10 mouse cellular contexts compared by ENCODE assay signal in genomic region chr1:151177937-151178271, GRCm38 (mm10). TPM values are rescaled to one million over a fixed set of nuclear protein-coding genes. Genes with fewer than 3 reads are reported as not detected.
DNase-seq lines count a peak whose midpoint lies in the region; ATAC-seq and TF ChIP-seq lines count a peak whose summit lies in the region.
"Had no signal": no experiment of that assay in that cellular context is flagged by ENCODE, and none has a peak within 500 bp of the region (broad histone marks: within the 10 kb centered on the region; RNA-seq: fewer than 3 reads in every experiment).

No protein-coding gene starts in this region.

- no peak for TF ChIP-seq POLR2A in heart, adult 2 months (IDR thresholded peaks at IDR 0.05; ENCODE audit: insufficient read depth, low read depth, low read length)

- H3K27ac ChIP-seq in heart, adult 2 months: peak overlapping the region; percentile 64
- no peak overlapping the region for H3K27ac ChIP-seq in forebrain, embryonic 14.5 days (ENCODE audit: low read depth, low read length)
- H3K27ac ChIP-seq in liver, embryonic 14.5 days: peak overlapping the region; percentile 31

- 0 out of 2 replicates have a peak overlapping the region, but pooled peaks have one; percentile 19 for H3K9ac ChIP-seq in heart, adult 2 months (ENCODE audit: low read depth, low read length)
- H3K9ac ChIP-seq in forebrain, embryonic 14.5 days (ENCODE audit: low read length): no peak overlapping the region
- peak overlapping the region; percentile 53 for H3K9ac ChIP-seq in liver, embryonic 14.5 days (replicated peaks)

- H3K9me3 ChIP-seq in forebrain, embryonic 14.5 days (replicated peaks; ENCODE audit: control insufficient read depth, low read length): no peaks in the 10 kb centered on the region
- no peaks in the 10 kb centered on the region for H3K9me3 ChIP-seq in liver, embryonic 14.5 days (ENCODE audit: control insufficient read depth, low read length)

- H3K79me2 ChIP-seq in heart, adult 2 months (replicated peaks; ENCODE audit: control insufficient read depth, insufficient read depth, low read length): no peaks in the 10 kb centered on the region

- TF ChIP-seq EP300 in heart, adult 2 months (IDR thresholded peaks at IDR 0.05; ENCODE audit: insufficient read depth, low read depth, low read length): no peak
- TF ChIP-seq EP300 in liver, embryonic 14.5 days (IDR thresholded peaks at IDR 0.05; ENCODE audit: low read depth): no peak

- H3K4me3 ChIP-seq in heart, adult 2 months: no peak overlapping the region
- peak overlapping the region; percentile 8; the same call in 1 of the 2 replicates for H3K4me3 ChIP-seq in forebrain, embryonic 14.5 days (ENCODE audit: low read depth, low read length)
- peak overlapping the region; percentile 39 to 69 for H3K4me3 ChIP-seq in liver, embryonic 14.5 days (ENCODE audit: insufficient read depth in 1 of 2, low read depth in 2 of 2, low read length in 2 of 2)

- no peaks in the 10 kb centered on the region for H3K27me3 ChIP-seq in heart, adult 2 months (ENCODE audit: control insufficient read depth, insufficient read depth, low read length)
- H3K27me3 ChIP-seq in forebrain, embryonic 14.5 days (replicated peaks; ENCODE audit: control insufficient read depth, insufficient read depth, low read length): no peaks in the 10 kb centered on the region
- H3K27me3 ChIP-seq in liver, embryonic 14.5 days (ENCODE audit: control insufficient read depth, insufficient read depth, low read length): no peaks in the 10 kb centered on the region

- no peak for DNase-seq in heart, adult 2 months
- DNase-seq in heart, postnatal 14 days: no peak
- DNase-seq in CD4-positive helper T cell, adult 2 months (ENCODE audit: low read depth, low spot score): peak; percentile 83
- no peak for DNase-seq in forebrain, embryonic 14.5 days (ENCODE audit: low spot score)
- no peak for DNase-seq in liver, embryonic 14.5 days (ENCODE audit: low read depth in 3 of 3, low spot score in 3 of 3)
- DNase-seq in left cerebral cortex, adult 18-20 months (ENCODE audit: low spot score in 2 of 2): no peak
- DNase-seq in cerebellum, postnatal 4 days (ENCODE audit: low spot score in 2 of 2): no peak
- DNase-seq in urinary bladder, postnatal 25 days (ENCODE audit: low spot score): no peak

- intact Hi-C loops in heart, adult 2 months (cut with DNase I): no loop called here
- intact Hi-C loops in heart, postnatal 14 days (cut with DNase I): no loop called here

- H3K4me1 ChIP-seq in heart, adult 2 months (ENCODE audit: control insufficient read depth, insufficient read depth, low read length): no peaks in the 10 kb centered on the region
- H3K4me1 ChIP-seq in forebrain, embryonic 14.5 days (ENCODE audit: control insufficient read depth, insufficient read depth, low read length): peaks cover 4% of the 10 kb centered on the region
- peaks cover 37 to 44% of the 10 kb centered on the region in 2 experiments for H3K4me1 ChIP-seq in liver, embryonic 14.5 days (replicated peaks; ENCODE audit: control insufficient read depth in 2 of 2, insufficient read depth in 2 of 2, low read length in 1 of 2)

- peak overlapping the region; percentile 33 for H3K4me2 ChIP-seq in forebrain, embryonic 14.5 days (ENCODE audit: low read length)
- H3K4me2 ChIP-seq in liver, embryonic 14.5 days (ENCODE audit: low read depth): peak overlapping the region; percentile 73

- WGBS in heart, adult 2 months: 43% methylated on average over 4 of the region's 4 CpGs
- 13% methylated on average over 4 of the region's 4 CpGs for WGBS in forebrain, embryonic 14.5 days
- 15% methylated on average over 4 of the region's 4 CpGs for WGBS in liver, embryonic 14.5 days (ENCODE audit: insufficient replicate concordance)

- no peaks in the 10 kb centered on the region for H3K36me3 ChIP-seq in heart, adult 2 months (ENCODE audit: control insufficient read depth, insufficient read depth, low read length)
- H3K36me3 ChIP-seq in forebrain, embryonic 14.5 days (ENCODE audit: control insufficient read depth, insufficient read depth, low read length): no peaks in the 10 kb centered on the region
- no peaks in the 10 kb centered on the region for H3K36me3 ChIP-seq in liver, embryonic 14.5 days (replicated peaks; ENCODE audit: control insufficient read depth, insufficient read depth, low read depth)

- ATAC-seq in forebrain, embryonic 14.5 days: peak; percentile 48; the same call in 1 of the 2 replicates
- ATAC-seq in liver, embryonic 14.5 days (ENCODE audit: insufficient read depth): peak; percentile 54

- no peak for TF ChIP-seq CTCF in heart, adult 2 months (IDR thresholded peaks at IDR 0.05)
- TF ChIP-seq CTCF in liver, embryonic 14.5 days (IDR thresholded peaks at IDR 0.05; ENCODE audit: low read depth): no peak

RNA-seq across cellular contexts. Expression of gene Gm47985, which starts 4.4 kb away (rescaled TPM):
- total RNA-seq in heart, adult 2 months (2021): under 1 TPM; 0.29 to 0.80 TPM
- polyA plus RNA-seq in heart, adult 2 months (2012; rRNA removed): 1.1 and 3.2 TPM in 2 replicates
- under 1 TPM; 0.61 to 0.91 TPM for total RNA-seq in heart, postnatal 14 days (2021)
- polyA plus RNA-seq in forebrain, embryonic 14.5 days (2014; fragmentation: Nextera tagmentation; extraction: Ambion mirVana): not detected in 2 replicates
- 2.0 and 2.1 TPM in 2 replicates for polyA plus RNA-seq in liver, embryonic 14.5 days (2012; rRNA removed)
- polyA plus RNA-seq in liver, embryonic 14.5 days (2014; fragmentation: Nextera tagmentation; extraction: Ambion mirVana): 1.7 and 2.2 TPM in 2 replicates
- not detected for total RNA-seq in left cerebral cortex, adult 18-20 months (2021)
- total RNA-seq: neutrophil, adult 5-6 weeks had no signal

RNA-seq across cellular contexts. Expression of gene Gm8947, which starts 14.3 kb away (rescaled TPM):
- total RNA-seq in heart, adult 2 months (2021): not detected
- polyA plus RNA-seq in heart, adult 2 months (2012; rRNA removed): 0.15 TPM in 1 of 2 replicates, not detected in the other
- not detected for total RNA-seq in heart, postnatal 14 days (2021)
- polyA plus RNA-seq in forebrain, embryonic 14.5 days (2014; fragmentation: Nextera tagmentation; extraction: Ambion mirVana): not detected in 2 replicates
- polyA plus RNA-seq in liver, embryonic 14.5 days (2012; rRNA removed): 0.92 and 1.4 TPM in 2 replicates
- polyA plus RNA-seq in liver, embryonic 14.5 days (2014; fragmentation: Nextera tagmentation; extraction: Ambion mirVana): 0.45 and 1.2 TPM in 2 replicates
- not detected for total RNA-seq in left cerebral cortex, adult 18-20 months (2021)
- total RNA-seq: neutrophil, adult 5-6 weeks had no signal

RNA-seq across cellular contexts. Expression of gene Gm47995, which starts 20.3 kb away (rescaled TPM):
- total RNA-seq in heart, adult 2 months (2021): not detected
- polyA plus RNA-seq in heart, adult 2 months (2012; rRNA removed): 0.53 TPM in 1 of 2 replicates, not detected in the other
- total RNA-seq in heart, postnatal 14 days (2021): not detected
- not detected in 2 replicates for polyA plus RNA-seq in forebrain, embryonic 14.5 days (2014; fragmentation: Nextera tagmentation; extraction: Ambion mirVana)
- 0.88 and 1.1 TPM in 2 replicates for polyA plus RNA-seq in liver, embryonic 14.5 days (2012; rRNA removed)
- 0.71 and 0.76 TPM in 2 replicates for polyA plus RNA-seq in liver, embryonic 14.5 days (2014; fragmentation: Nextera tagmentation; extraction: Ambion mirVana)
- total RNA-seq in left cerebral cortex, adult 18-20 months (2021): not detected
- total RNA-seq: neutrophil, adult 5-6 weeks had no signal

RNA-seq across cellular contexts. Expression of gene 3110040M04Rik, which starts 26.0 kb away (rescaled TPM):
- total RNA-seq in heart, adult 2 months (2021): not detected
- not detected in 2 replicates for polyA plus RNA-seq in heart, adult 2 months (2012; rRNA removed)
- not detected for total RNA-seq in heart, postnatal 14 days (2021)
- polyA plus RNA-seq in forebrain, embryonic 14.5 days (2014; fragmentation: Nextera tagmentation; extraction: Ambion mirVana): not detected in 2 replicates
- polyA plus RNA-seq in liver, embryonic 14.5 days (2012; rRNA removed): 1.2 and 1.5 TPM in 2 replicates
- 1.2 and 1.3 TPM in 2 replicates for polyA plus RNA-seq in liver, embryonic 14.5 days (2014; fragmentation: Nextera tagmentation; extraction: Ambion mirVana)
- not detected for total RNA-seq in left cerebral cortex, adult 18-20 months (2021)
- total RNA-seq: neutrophil, adult 5-6 weeks had no signal
- polyA plus RNA-seq: C2C12 had no signal

RNA-seq across cellular contexts. Expression of gene Gm47996, which starts 32.0 kb away (rescaled TPM):
- total RNA-seq in heart, adult 2 months (2021): not detected
- not detected in 2 replicates for polyA plus RNA-seq in heart, adult 2 months (2012; rRNA removed)
- total RNA-seq in heart, postnatal 14 days (2021): not detected
- polyA plus RNA-seq in forebrain, embryonic 14.5 days (2014; fragmentation: Nextera tagmentation; extraction: Ambion mirVana): not detected in 2 replicates
- polyA plus RNA-seq in liver, embryonic 14.5 days (2012; rRNA removed): 0.42 and 0.52 TPM in 2 replicates
- polyA plus RNA-seq in liver, embryonic 14.5 days (2014; fragmentation: Nextera tagmentation; extraction: Ambion mirVana): 0.46 TPM in 1 of 2 replicates, not detected in the other
- total RNA-seq in left cerebral cortex, adult 18-20 months (2021): not detected
- total RNA-seq: neutrophil, adult 5-6 weeks had no signal
- polyA plus RNA-seq: C2C12 had no signal
